Mouse (Mus musculus): ENCODE results near the gene Gm14137.

The Gm14137 gene

DNA sequence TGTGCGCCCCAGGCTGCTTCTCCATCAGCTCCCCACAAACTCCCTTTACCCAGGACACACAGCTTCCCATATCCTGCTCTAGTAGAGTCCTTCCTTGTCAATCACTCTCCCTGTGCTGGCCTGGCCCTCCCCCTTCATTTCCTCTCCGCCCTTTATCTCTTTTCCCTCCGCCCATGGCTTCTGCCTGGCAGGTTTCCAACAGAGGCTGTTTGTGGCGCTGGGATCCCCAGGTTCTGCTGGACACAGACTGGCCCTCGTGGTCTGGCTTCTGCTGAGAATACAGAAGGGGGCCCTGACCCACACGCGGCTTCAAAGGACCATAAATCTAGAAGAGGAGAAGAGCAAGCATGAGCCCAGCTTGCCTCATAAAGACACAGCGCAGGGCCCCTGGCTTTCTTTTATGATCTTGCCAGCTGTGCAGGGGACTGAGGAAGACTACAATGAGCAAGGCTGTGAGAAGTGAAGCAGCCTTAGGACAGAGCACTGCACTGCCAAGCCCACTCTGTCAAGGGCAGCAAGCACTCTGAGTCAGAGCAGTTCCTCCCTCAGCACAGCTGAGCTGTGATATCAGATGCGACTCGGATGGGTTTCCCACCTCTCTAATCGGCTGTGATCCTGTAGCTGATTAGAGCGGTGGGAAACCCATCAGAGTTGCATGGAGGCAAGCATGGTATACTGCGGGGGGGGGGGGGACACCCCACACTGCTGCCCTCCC lies 1.3 kb upstream of the Gm14137 start:
- no peak for DNase-seq

GRCm38 (mm10) chr2:119174866-119175265 lies 557 bp downstream of the Gm14137 start:
- no peak for DNase-seq

DNA sequence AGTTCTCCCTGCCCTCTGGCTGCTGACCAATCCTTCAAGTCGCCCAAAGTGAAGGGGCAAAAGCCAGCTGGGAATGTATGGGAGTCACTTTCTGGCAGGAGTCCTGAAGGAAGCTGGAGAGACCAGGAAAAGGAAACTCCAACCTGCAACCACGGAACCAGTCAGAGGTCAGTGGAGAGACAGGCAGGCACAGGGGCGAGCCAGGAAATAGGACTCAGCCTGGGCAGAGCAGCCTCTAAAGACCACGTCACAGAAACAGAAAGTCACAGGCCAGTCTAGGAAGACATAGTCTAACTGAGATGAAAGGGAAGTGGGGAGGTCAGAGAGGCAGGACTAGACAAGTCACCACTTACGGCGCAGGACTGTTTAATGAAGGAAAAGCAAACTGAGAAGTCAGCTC lies 1.3 kb downstream of the Gm14137 start:
- DNase-seq, result no peak

- no peak for DNase-seq
These were observed 2.5 kb downstream of the Gm14137 start for GRCm38 (mm10) chr2:119176761-119177160.

DNA sequence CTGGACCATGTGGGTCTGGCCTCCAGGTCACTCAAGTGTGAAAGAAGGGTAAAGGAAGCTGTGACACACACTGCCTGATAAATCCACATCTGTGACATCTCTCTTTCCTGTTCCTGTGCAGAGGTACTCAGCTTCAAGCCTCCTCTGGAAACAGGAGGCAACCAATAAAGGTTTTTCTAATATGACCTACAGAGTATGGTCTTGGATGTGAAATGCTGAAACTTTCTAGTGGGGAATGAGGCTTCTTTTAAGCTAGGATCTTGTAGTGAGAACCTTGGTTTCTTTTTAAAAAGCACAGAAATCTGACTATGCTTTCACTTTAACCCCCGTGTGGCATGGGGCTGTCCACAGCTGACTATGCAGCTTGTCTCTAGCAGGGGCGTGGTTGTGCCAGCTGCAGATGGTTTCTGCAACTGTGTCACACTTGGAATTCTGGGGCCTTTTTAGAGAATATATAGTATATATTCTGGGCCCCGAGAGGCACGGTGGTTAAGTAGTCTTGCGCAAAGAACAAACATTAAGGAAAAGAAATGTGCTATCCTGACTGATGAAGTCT lies 3.2 kb downstream of the Gm14137 start:
- DNase-seq, result no peak

DNA sequence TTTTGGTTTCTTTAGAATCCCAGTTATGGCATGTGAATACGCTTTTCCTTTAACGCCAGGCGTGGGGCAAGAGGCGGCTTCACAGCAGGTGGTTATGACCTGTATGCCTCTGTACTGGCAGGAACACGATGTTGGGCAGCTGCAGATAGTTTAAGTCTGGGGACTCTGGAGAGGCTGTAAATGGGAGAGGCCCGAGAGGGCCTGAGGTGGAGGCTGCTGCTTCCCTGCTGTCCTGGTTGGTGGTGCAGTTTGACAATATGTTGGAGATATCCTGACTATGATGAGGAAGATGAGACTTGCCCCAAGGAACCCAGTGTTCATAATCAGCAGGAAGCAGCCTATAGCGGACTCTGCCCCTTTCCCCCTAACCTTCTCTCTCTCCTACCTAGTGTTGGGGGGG lies 8.6 kb downstream of the Gm14137 start:
- no peak for DNase-seq

DNA sequence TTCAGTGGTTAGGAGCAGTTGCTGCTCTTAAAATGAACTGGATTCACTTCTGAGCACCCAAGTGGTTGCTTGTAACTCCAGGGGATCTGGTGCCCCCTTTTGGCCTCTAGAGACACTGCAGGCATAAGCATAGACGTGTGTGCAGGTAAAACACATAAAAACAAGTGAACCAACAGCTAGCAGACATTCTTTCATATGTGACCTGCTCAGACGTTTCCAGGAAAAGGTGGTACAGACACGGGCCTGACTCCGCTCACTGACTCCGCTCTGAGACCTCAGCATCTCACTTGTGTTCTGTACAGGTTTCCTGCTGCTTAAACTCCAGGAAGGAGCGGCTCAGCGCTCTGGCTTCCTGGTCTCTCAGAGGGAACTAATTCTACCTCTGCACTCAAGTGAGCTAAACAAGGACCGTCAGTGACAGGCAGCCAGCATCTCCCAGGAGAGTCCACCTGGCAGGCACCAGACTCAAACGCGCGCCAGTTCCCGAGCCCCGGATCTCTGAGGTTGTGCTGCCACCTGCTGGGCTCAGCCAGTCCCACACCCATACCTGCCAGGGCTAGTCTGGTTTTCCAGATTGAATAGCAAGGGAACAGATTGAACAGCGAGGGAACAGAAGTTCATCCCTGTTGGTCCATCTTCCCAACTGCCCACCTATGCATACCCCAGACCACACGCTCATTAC lies 14.9 kb downstream of the Gm14137 start:
- DNase-seq, result peak; percentile 90

GRCm38 (mm10) chr2:119190969-119191368 lies 16.7 kb downstream of the Gm14137 start:
- no peak for DNase-seq

DNA sequence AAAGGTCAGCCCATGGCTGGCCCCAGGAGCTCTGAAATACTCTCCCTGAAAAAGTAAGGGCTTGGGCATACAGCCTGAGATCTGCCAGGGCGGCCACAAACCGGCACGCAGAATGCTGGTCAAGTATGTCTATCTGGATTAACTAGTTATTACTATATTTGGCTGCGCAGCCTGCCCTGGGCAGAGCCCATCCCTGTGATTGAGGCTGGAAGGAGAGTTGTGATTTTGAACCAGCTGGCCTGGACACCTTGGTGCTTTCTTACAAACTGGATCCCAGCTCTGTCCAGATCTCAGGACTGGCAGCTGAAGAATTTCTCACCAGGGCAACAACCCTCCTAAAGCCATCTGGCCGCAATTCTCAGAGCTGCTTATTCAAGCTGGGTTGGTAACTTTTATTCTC lies 19.8 kb downstream of the Gm14137 start:
- no peak for DNase-seq

- DNase-seq, result no peak
These were observed 22.2 kb downstream of the Gm14137 start for GRCm38 (mm10) chr2:119196316-119197108.

DNA sequence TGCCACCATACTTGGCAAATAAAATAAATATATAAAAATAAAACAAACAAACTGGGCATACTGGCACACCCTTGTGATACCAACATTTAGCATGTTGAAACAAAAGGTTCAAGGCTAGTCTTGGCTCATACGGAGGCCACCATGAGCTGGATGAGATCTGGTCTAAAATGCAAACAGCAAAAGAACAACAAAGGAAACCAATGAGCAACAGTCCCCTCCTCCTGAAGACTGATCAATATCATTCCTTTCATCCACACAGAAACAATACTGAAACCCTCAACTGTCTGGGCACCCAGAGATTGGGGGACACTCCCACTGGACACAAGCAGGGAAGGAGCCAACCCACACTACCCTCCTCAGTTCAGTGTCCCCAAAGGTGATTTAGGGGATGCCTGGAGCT lies 23.2 kb downstream of the Gm14137 start:
- no peak for DNase-seq

GRCm38 (mm10) chr2:119198049-119198448 lies 23.7 kb downstream of the Gm14137 start:
- DNase-seq, result no peak

DNA sequence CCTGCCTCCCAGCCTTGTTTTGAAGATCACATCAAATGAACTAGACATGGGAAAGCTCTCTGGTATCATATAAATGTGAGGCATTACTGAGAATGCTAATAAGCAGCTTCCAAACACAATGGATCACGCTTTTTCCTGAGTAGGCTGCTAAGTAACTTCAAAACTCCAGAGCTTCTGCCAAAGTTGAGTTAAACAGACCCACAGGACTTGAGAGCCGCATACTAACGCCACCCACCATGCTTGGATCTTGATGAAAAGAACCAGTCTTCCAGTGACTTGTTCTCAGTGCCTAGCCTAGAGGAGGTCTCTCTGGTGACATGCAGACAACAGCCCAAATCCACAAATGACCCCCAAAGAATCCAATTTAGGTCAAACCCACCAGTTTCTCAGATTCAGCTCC lies 24.6 kb downstream of the Gm14137 start:
- DNase-seq, result no peak

DNA sequence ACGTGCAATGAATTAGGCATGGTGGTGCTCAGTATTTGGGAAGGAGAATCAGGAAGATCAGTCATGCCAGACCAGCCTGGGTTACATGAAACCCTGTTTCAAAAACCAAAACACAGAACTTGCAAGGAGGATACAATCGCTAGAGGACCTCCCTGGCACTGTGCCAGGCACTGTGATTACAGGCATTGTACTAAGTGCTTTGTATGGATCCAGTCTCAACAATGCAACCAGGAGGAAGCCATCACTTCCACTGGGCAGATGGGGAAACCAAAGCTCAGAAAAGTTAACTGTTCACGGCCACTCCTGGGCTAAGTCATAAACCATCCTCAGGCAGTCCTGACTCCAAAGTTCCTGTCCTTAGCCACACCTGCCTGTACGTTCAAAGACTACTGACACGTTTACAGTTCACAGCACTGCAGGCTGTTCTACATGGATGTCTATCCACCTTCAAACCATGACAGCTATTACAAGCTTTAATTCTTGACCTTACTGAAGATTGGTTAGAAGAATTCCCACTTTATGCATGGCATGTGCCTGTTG lies 28.7 kb downstream of the Gm14137 start:
- DNase-seq, result no peak

GRCm38 (mm10) chr2:119203871-119204460 lies 29.7 kb downstream of the Gm14137 start:
- DNase-seq, result no peak

GRCm38 (mm10) chr2:119207961-119208343 lies 33.6 kb downstream of the Gm14137 start:
- no peak for DNase-seq

DNA sequence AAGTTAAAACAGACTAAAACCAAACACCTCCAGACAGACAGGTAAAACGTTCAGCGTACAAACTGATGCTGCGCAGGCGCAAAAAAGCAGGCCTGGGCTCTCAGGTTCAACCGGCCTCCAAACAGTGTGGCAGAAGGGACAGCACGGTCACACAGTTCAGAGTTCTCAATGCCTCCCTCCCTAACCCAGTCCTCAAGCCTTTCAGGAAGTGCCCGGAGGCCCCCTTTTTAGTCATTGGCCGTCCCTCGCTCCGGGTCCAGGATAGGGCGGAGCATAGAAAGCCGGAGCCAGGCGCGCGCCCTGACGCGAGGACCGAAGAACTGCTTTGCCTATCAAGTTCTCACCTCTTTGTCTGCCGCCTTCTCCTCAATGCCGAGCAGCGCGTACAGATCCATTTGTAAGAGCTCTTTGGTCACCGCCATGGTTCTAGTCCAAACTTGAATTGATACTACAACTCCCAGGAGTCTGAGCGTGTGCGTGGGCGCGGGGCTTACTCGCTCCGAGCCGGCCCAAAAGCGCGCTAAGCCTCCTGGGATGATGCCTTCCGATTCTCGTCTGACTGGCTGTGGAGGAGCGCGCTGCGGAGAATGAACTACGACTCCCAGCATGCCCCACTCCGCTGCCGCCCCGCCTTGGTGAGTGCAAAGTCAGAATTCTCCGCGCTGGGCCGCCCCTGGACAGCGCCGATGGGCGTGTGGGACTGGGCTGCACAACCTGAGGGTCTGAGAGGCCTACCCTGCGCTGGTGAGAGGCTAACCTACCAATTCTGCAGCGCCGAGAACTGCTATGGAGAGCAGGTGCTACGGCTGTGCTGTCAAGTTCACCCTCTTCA lies 34.3 kb downstream of the Gm14137 start, which contains the start of the genes Zfyve19 and Dnajc17:
TSS of gene Zfyve19 (plus strand) at position 274 of the 832 bp plus-strand sequence.
TSS of gene Dnajc17 (minus strand) at position 452 of the 832 bp plus-strand sequence.
- peak; percentile 91 for DNase-seq

GRCm38 (mm10) chr2:119209176-119209507 lies 34.8 kb downstream of the Gm14137 start:
- DNase-seq, result no peak

All from cerebellum, adult 11 months (tissue).